Mouse (Mus musculus) limb, embryonic 11.5 days (tissue): ENCODE results near the gene Ly6g6e. TPM values are rescaled to one million over a fixed set of nuclear protein-coding genes. Genes with fewer than 3 reads are reported as not detected.
A peak's percentile ranks its signal among the peaks of the same experiment; 100 is the strongest.

Experiments
- ATAC-seq: fragments of 200-750 bp; cut with Nextera tagmentation; 2 replicates; pipeline ENCODE4 v1.8.0; 2017; ENCODE audit warnings: low read depth; ENCODE audit not compliant: insufficient number of reproducible peaks, low FRiP score, low TSS enrichment
- DNase-seq: peaks from one replicate; pipeline ENCODE4 v3.0.0-alpha.2; 2015; ENCODE audit warnings: low spot score
- H3K27ac ChIP-seq: fragments of 300-500 bp; sonication (generic); replicated peaks from 2 replicates; pipeline ENCODE4 v1.5.1; 2014; ENCODE audit warnings: low read depth, mild to moderate bottlenecking, low read length
- H3K27me3 ChIP-seq: fragments of 300-500 bp; sonication (generic); 2 replicates; pipeline ENCODE4 v1.6.1; 2014; ENCODE audit warnings: mild to moderate bottlenecking, low read length, mixed read lengths; ENCODE audit not compliant: control insufficient read depth, insufficient read depth
- H3K36me3 ChIP-seq: fragments of 300-500 bp; sonication (generic); 2 replicates; pipeline ENCODE4 v1.6.1; 2014; ENCODE audit warnings: mild to moderate bottlenecking, low read length, moderate library complexity, mixed read lengths; ENCODE audit not compliant: control insufficient read depth, insufficient read depth
- H3K4me1 ChIP-seq: fragments of 300-500 bp; sonication (generic); 2 replicates; pipeline ENCODE4 v1.6.1; 2014; ENCODE audit warnings: low read length, mixed read lengths; ENCODE audit not compliant: control insufficient read depth, insufficient read depth
- H3K4me2 ChIP-seq: fragments of 300-500 bp; sonication (generic); 2 replicates; pipeline ENCODE4 v1.6.1; 2014; ENCODE audit warnings: low read depth, mild to moderate bottlenecking, moderate library complexity; ENCODE audit not compliant: severe bottlenecking
- H3K4me3 ChIP-seq: fragments of 300-500 bp; sonication (generic); 2 replicates; pipeline ENCODE4 v1.5.1; 2014; ENCODE audit warnings: low read depth, low read length
- H3K9ac ChIP-seq: fragments of 300-500 bp; sonication (generic); 2 replicates; pipeline ENCODE4 v1.6.1; 2014; ENCODE audit warnings: mild to moderate bottlenecking, low read length
- H3K9me3 ChIP-seq: fragments of 300-500 bp; sonication (generic); 2 replicates; pipeline ENCODE4 v1.6.1; 2016; ENCODE audit warnings: low read length; ENCODE audit not compliant: control insufficient read depth
- WGBS: fragments of 180-500 bp; shearing (Covaris S2); extraction: QIAGEN DNeasy Blood & Tissue Kit; methylation state at CpG from one replicate; pipeline ENCODE4 v1.1.7; 2014; 5-methylcytosine and 5-hydroxymethylcytosine counted together
- polyA plus RNA-seq: library from polyadenylated mRNA; unstranded; fragments of >200 nt; fragmentation: Nextera tagmentation; extraction: Ambion mirVana; gene quantifications from 2 replicates; pipeline ENCODE4 v1.2.1, GENCODE M21; 2014

The Ly6g6e gene
- polyA plus RNA-seq, 1 experiment from 2014 or later = 1.5 TPM

GRCm38 (mm10) chr17:35125081-35125480 is 48.4 kb downstream of the Ly6g6e start:
- H3K4me1 ChIP-seq = peaks cover 16% of the 10 kb centered on the region; the same call in 1 of the 2 replicates

GRCm38 (mm10) chr17:35125578-35125977 is 48.9 kb downstream of the Ly6g6e start:
- peak overlapping the region; percentile 84; the same call in 1 of the 2 replicates for H3K9ac ChIP-seq
- no peak overlapping the region for H3K27ac ChIP-seq
- 29% methylated on average over 6 of the region's 6 CpGs for WGBS
- peaks cover 12% of the 10 kb centered on the region; the same call in 1 of the 2 replicates for H3K4me1 ChIP-seq
- 0 out of 2 replicates have a peak, but pooled peaks cover 3% of the 10 kb centered on the region for H3K36me3 ChIP-seq
- no peak for DNase-seq
- H3K9me3 ChIP-seq = no peaks in the 10 kb centered on the region
- ATAC-seq = no peak
- peak overlapping the region; percentile 81 for H3K4me2 ChIP-seq
- peak overlapping the region; percentile 66 for H3K4me3 ChIP-seq
- no peaks in the 10 kb centered on the region for H3K27me3 ChIP-seq

More at GRCm38 (mm10) chr17:35125081-35125480, 48.4 kb downstream of the Ly6g6e start:
- DNase-seq (no peak), ATAC-seq (no peak)
- no peaks in the 10 kb centered on the region for H3K27me3 ChIP-seq
- H3K4me2 ChIP-seq = no peak overlapping the region
- H3K9ac ChIP-seq = no peak overlapping the region
- WGBS = 90% methylated on average over 1 of the region's 1 CpGs
- no peaks in the 10 kb centered on the region for H3K9me3 ChIP-seq
- no peak overlapping the region for H3K27ac ChIP-seq
- no peak overlapping the region for H3K4me3 ChIP-seq
- 0 out of 2 replicates have a peak, but pooled peaks cover 3% of the 10 kb centered on the region for H3K36me3 ChIP-seq

GRCm38 (mm10) chr17:35126206-35126611 is 49.5 kb downstream of the Ly6g6e start, which contains the start of gene D17H6S53E:
Gene D17H6S53E, plus strand, starts transcription at chr17:35126373.
- Histone ChIP-seq H3K4me3 (peak within 1 kb of the TSS; percentile 66), H3K4me2 (peak within 1 kb of the TSS; percentile 81), H3K27ac (peak within 1 kb of the TSS; percentile 47; the same call in 1 of the 2 replicates), H3K9me3 (no peaks in the 10 kb centered on the region), H3K36me3 (0 out of 2 replicates have a peak, but pooled peaks cover 3% of the 10 kb centered on the region), H3K27me3 (no peaks in the 10 kb centered on the region), H3K4me1 (peaks cover 12% of the 10 kb centered on the region; the same call in 1 of the 2 replicates), H3K9ac (peak within 1 kb of the TSS; percentile 84)
- ATAC-seq (0 out of 2 replicates have a peak, but pooled peaks have one; percentile 15), DNase-seq (peak; percentile 80)
- WGBS = under 1% methylated on average over 33 of the region's 36 CpGs

GRCm38 (mm10) chr17:35127017-35127416 is 50.3 kb downstream of the Ly6g6e start:
- no peak overlapping the region for H3K27ac ChIP-seq
- no peak for DNase-seq
- H3K4me2 ChIP-seq = peak overlapping the region; percentile 81
- no peaks in the 10 kb centered on the region for H3K27me3 ChIP-seq
- H3K36me3 ChIP-seq = 0 out of 2 replicates have a peak, but pooled peaks cover 3% of the 10 kb centered on the region
- no peak for ATAC-seq
- no peak overlapping the region for H3K9ac ChIP-seq
- peaks cover 12% of the 10 kb centered on the region; the same call in 1 of the 2 replicates for H3K4me1 ChIP-seq
- no peaks in the 10 kb centered on the region for H3K9me3 ChIP-seq
- 73% methylated on average over 13 of the region's 13 CpGs for WGBS
- peak overlapping the region; percentile 66 for H3K4me3 ChIP-seq

Other genes starting within 250 kb of the Ly6g6e start
- 20.5 and 21.2 TPM in 2 replicates for gene Stk19, start 240.0 kb upstream of the Ly6g6e start, polyA plus RNA-seq
- gene Dxo, start 239.9 kb upstream of the Ly6g6e start, polyA plus RNA-seq = 72.4 and 74.6 TPM in 2 replicates
- gene Skiv2l, start 226.7 kb upstream of the Ly6g6e start, polyA plus RNA-seq = 43.2 and 49.0 TPM in 2 replicates
- gene Nelfe, start 226.5 kb upstream of the Ly6g6e start, polyA plus RNA-seq = 152 TPM in 2 replicates
- gene Cfb, start 214.4 kb upstream of the Ly6g6e start, polyA plus RNA-seq = 1.6 and 2.6 TPM in 2 replicates
- 1.9 and 2.3 TPM in 2 replicates for gene Zbtb12, start 197.4 kb upstream of the Ly6g6e start, polyA plus RNA-seq
- not detected in 2 replicates for gene Gm20547, start 194.9 kb upstream of the Ly6g6e start, polyA plus RNA-seq
- 0.44 and 0.58 TPM in 2 replicates for gene C2, start 178.6 kb upstream of the Ly6g6e start, polyA plus RNA-seq
- gene Ehmt2, start 178.4 kb upstream of the Ly6g6e start, polyA plus RNA-seq = 77.8 and 78.9 TPM in 2 replicates
- 0.21 TPM in 1 of 2 replicates, not detected in the other for gene Slc44a4, start 162.4 kb upstream of the Ly6g6e start, polyA plus RNA-seq
- gene Neu1, start 145.6 kb upstream of the Ly6g6e start, polyA plus RNA-seq = 10.3 and 12.8 TPM in 2 replicates
- gene Hspa1b, start 117.7 kb upstream of the Ly6g6e start, polyA plus RNA-seq = 0.43 and 0.44 TPM in 2 replicates
- gene Gm20481, start 107.0 kb upstream of the Ly6g6e start, polyA plus RNA-seq = 0.36 and 0.43 TPM in 2 replicates
- gene Hspa1a, start 104.7 kb upstream of the Ly6g6e start, polyA plus RNA-seq = 0.75 and 4.0 TPM in 2 replicates
- 1.5 and 1.6 TPM in 2 replicates for gene Hspa1l, start 104.2 kb upstream of the Ly6g6e start, polyA plus RNA-seq
- 266 and 271 TPM in 2 replicates for gene Lsm2, start 95.0 kb upstream of the Ly6g6e start, polyA plus RNA-seq
- 124 and 140 TPM in 2 replicates for gene Vars, start 75.9 kb upstream of the Ly6g6e start, polyA plus RNA-seq
- gene Vwa7, start 60.3 kb upstream of the Ly6g6e start, polyA plus RNA-seq = 0.07 and 0.16 TPM in 2 replicates
- 1.4 TPM in 2 replicates for gene Sapcd1, start 48.9 kb upstream of the Ly6g6e start, polyA plus RNA-seq
- gene Msh5, start 30.2 kb upstream of the Ly6g6e start, polyA plus RNA-seq = 3.5 and 3.7 TPM in 2 replicates
- 52.1 and 76.7 TPM in 2 replicates for gene Clic1, start 26.9 kb upstream of the Ly6g6e start, polyA plus RNA-seq
- 553 and 582 TPM in 2 replicates for gene Ddah2, start 17.9 kb upstream of the Ly6g6e start, polyA plus RNA-seq
- 0.16 TPM in 1 of 2 replicates, not detected in the other for gene Ly6g6c, start 11.5 kb upstream of the Ly6g6e start, polyA plus RNA-seq
- 0.84 and 1.2 TPM in 2 replicates for gene Mpig6b, start 10.7 kb upstream of the Ly6g6e start, polyA plus RNA-seq
- 0.72 and 1.6 TPM in 2 replicates for gene Ly6g6d, start 1.2 kb downstream of the Ly6g6e start, polyA plus RNA-seq
- 0.27 and 0.73 TPM in 2 replicates for gene Ly6g6f, start 8.7 kb downstream of the Ly6g6e start, polyA plus RNA-seq
- gene Abhd16a, start 12.4 kb downstream of the Ly6g6e start, polyA plus RNA-seq = 43.1 and 46.9 TPM in 2 replicates
- gene Ly6g5c, start 31.4 kb downstream of the Ly6g6e start, polyA plus RNA-seq = not detected in 2 replicates
- gene Ly6g5b, start 38.5 kb downstream of the Ly6g6e start, polyA plus RNA-seq = 0.44 and 0.75 TPM in 2 replicates
- gene Gpank1, start 44.6 kb downstream of the Ly6g6e start, polyA plus RNA-seq = 24.0 and 29.1 TPM in 2 replicates
- 277 and 290 TPM in 2 replicates for gene Csnk2b, start 45.2 kb downstream of the Ly6g6e start, polyA plus RNA-seq
- gene D17H6S53E, start 49.5 kb downstream of the Ly6g6e start, polyA plus RNA-seq = 8.6 and 8.9 TPM in 2 replicates
- gene Apom, start 55.1 kb downstream of the Ly6g6e start, polyA plus RNA-seq = 0.44 and 1.5 TPM in 2 replicates
- 103 and 104 TPM in 2 replicates for gene Bag6, start 58.3 kb downstream of the Ly6g6e start, polyA plus RNA-seq
- 215 and 234 TPM in 2 replicates for gene Prrc2a, start 88.0 kb downstream of the Ly6g6e start, polyA plus RNA-seq
- gene Aif1, start 99.2 kb downstream of the Ly6g6e start, polyA plus RNA-seq = 3.4 and 3.9 TPM in 2 replicates
- 4.0 and 4.7 TPM in 2 replicates for gene Lst1, start 111.5 kb downstream of the Ly6g6e start, polyA plus RNA-seq
- gene Ltb, start 117.5 kb downstream of the Ly6g6e start, polyA plus RNA-seq = 0.45 and 0.54 TPM in 2 replicates
- not detected in 2 replicates for gene Tnf, start 125.1 kb downstream of the Ly6g6e start, polyA plus RNA-seq
- gene Lta, start 128.4 kb downstream of the Ly6g6e start, polyA plus RNA-seq = 0.11 and 0.27 TPM in 2 replicates
- not detected in 2 replicates for gene Gm16181, start 143.9 kb downstream of the Ly6g6e start, polyA plus RNA-seq
- 3.9 and 5.9 TPM in 2 replicates for gene Atp6v1g2, start 156.8 kb downstream of the Ly6g6e start, polyA plus RNA-seq
- 4.0 and 4.6 TPM in 2 replicates for gene Nfkbil1, start 158.9 kb downstream of the Ly6g6e start, polyA plus RNA-seq
- gene Ddx39b, start 164.8 kb downstream of the Ly6g6e start, polyA plus RNA-seq = 739 and 748 TPM in 2 replicates
- 15.7 and 16.3 TPM in 2 replicates for gene H2-D1, start 185.8 kb downstream of the Ly6g6e start, polyA plus RNA-seq
- gene H2-Q1, start 243.5 kb downstream of the Ly6g6e start, polyA plus RNA-seq = not detected in 2 replicates